Mouse (Mus musculus): ENCODE data around the gene Itgb2. TPM values are rescaled to one million over a fixed set of nuclear protein-coding genes. Genes with fewer than 3 reads are reported as not detected.

Itgb2 gene
- polyA plus RNA-seq, 1 experiment from 2014 or later = 1.3 TPM

DNA sequence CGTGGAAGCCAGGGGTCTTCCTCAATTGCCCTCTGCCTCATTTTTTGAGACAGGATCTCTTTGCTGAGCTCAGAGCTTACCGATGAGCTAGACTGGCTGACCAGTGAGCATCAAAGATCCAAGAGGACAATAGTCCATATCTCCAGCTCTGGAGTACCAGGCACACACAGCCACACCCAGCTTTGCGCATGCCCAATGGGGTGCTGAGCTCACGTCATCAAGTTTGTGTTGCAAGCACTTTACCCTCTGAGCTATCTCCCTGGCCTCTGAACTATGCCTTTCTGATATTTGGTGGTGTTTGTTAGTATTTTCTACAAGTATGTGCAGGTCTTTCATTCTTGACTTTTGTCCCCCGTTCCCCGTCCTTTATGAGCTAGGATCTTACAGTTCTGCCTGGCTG, 1.4 kb upstream of the Itgb2 start:
- peak; percentile 82 for DNase-seq (ENCODE audit: low spot score)

DNA sequence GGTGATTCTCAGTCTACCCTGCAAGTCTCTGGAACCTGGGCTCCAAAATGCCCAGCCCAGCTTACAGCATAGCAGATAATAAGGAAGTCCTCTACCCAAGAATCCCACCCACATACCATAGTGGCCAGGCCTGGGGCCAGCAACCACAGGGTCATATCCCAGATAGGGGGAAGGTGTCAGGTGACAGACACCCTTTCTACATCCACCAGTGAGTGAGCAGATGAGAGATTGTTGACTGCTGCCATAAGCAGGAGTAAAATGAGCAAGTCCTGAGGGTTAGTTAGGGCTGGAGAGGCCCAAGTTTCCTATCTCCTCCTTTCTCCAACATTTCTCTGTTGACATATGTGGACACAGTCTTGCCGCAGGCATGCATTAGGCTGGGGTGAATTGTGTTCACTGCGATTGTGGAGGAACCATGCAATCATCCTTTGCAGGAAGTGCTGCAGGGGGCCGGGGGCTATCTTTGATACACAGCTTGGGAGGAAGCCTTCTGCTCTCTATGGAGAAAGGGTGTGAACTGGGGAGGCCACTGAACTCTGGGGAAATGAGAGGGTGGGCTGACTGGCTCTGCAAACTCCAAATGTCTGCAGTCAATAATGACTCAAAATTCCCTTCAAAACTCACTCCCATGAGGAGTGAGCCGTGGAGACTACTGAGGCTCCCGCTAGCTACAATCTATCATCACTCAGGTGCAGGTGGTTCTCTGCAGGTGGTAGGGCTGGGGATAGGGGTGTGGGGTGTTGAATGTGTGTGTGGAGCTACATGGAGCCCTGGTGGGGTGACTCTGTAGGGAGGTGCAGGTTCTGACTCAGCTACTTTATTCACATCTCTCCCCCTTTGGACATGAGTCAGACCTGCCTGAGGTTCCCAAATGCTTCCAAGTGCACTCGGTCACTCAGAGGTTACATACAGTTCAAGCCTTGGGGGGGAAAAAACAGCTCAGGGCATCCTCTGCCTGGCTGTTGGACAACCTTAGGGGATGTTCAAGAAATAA, 1.3 kb downstream of the Itgb2 start:
- H3K36me3 ChIP-seq (ENCODE audit: control insufficient read depth, insufficient read depth, low read length) = no peaks in the 10 kb centered on the region
- TF ChIP-seq EP300 (optimal IDR thresholded peaks at IDR 0.05) = no peak
- H3K4me3 ChIP-seq (ENCODE audit: low read depth, low read length) = no peak overlapping the region
- ATAC-seq (ENCODE audit: low FRiP score, low TSS enrichment) (peak; percentile 82), DNase-seq (ENCODE audit: low spot score) (peak; percentile 32)
- H3K9me3 ChIP-seq (ENCODE audit: control insufficient read depth, low read length) = no peaks in the 10 kb centered on the region
- H3K27me3 ChIP-seq (ENCODE audit: control insufficient read depth, insufficient read depth, low read length) = no peaks in the 10 kb centered on the region
- H3K4me1 ChIP-seq (replicated peaks; ENCODE audit: control insufficient read depth, insufficient read depth) = no peaks in the 10 kb centered on the region
- H3K27ac ChIP-seq (replicated peaks) = peak overlapping the region; percentile 35; the same call in 1 of the 2 replicates
- H3K4me2 ChIP-seq (replicated peaks; ENCODE audit: low read depth) = no peak overlapping the region
- 53% methylated on average over 6 of the region's 6 CpGs for WGBS
- H3K9ac ChIP-seq (ENCODE audit: low read length) = no peak overlapping the region

More for the DNA sequence above, 1.4 kb upstream of the Itgb2 start:
- ATAC-seq (ENCODE audit: low FRiP score, low TSS enrichment) = peak; percentile 73
- Histone ChIP-seq H3K27ac (replicated peaks) (no peak overlapping the region), H3K27me3 (ENCODE audit: control insufficient read depth, insufficient read depth, low read length) (no peaks in the 10 kb centered on the region), H3K4me1 (replicated peaks; ENCODE audit: control insufficient read depth, insufficient read depth) (no peaks in the 10 kb centered on the region), H3K9me3 (ENCODE audit: control insufficient read depth, low read length) (no peaks in the 10 kb centered on the region), H3K36me3 (ENCODE audit: control insufficient read depth, insufficient read depth, low read length) (no peaks in the 10 kb centered on the region), H3K4me2 (replicated peaks; ENCODE audit: low read depth) (no peak overlapping the region), H3K4me3 (ENCODE audit: low read depth, low read length) (no peak overlapping the region), H3K9ac (ENCODE audit: low read length) (no peak overlapping the region)
- no peak for TF ChIP-seq EP300 (optimal IDR thresholded peaks at IDR 0.05)
- no peak for TF ChIP-seq CTCF (IDR thresholded peaks at IDR 0.05; ENCODE audit: low read depth)
- WGBS = 71% methylated on average over 6 of the region's 6 CpGs

DNA sequence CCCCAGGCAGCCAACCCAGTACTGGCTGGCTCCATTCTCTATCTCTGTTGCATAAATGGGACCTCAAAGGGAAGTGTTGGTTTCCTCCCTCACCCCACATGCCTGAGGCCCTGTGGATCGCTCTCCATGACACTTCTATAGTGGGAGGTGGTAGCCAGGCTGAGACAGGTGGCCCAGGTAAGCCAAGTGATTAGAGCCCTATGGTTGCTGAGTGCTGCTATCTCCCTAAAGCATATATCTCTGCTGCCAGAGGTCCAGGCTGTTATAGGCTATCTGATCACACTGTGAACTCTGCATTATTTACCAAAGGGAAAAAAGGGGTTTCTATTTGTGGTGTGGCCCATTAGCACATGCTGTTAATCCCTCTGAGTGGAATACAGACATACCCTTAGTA, 2.0 kb downstream of the Itgb2 start:
- 52% methylated on average over 1 of the region's 1 CpGs for WGBS
- DNase-seq (ENCODE audit: low spot score) = no peak
- TF ChIP-seq EP300 (optimal IDR thresholded peaks at IDR 0.05) (no peak), CTCF (IDR thresholded peaks at IDR 0.05; ENCODE audit: low read depth) (no peak)
- Histone ChIP-seq H3K9ac (ENCODE audit: low read length) (no peak overlapping the region), H3K27me3 (ENCODE audit: control insufficient read depth, insufficient read depth, low read length) (no peaks in the 10 kb centered on the region), H3K4me3 (ENCODE audit: low read depth, low read length) (no peak overlapping the region), H3K9me3 (ENCODE audit: control insufficient read depth, low read length) (no peaks in the 10 kb centered on the region), H3K4me1 (replicated peaks; ENCODE audit: control insufficient read depth, insufficient read depth) (no peaks in the 10 kb centered on the region), H3K27ac (replicated peaks) (no peak overlapping the region), H3K36me3 (ENCODE audit: control insufficient read depth, insufficient read depth, low read length) (no peaks in the 10 kb centered on the region), H3K4me2 (replicated peaks; ENCODE audit: low read depth) (no peak overlapping the region)
- peak; percentile 12; the same call in 1 of the 2 replicates for ATAC-seq (ENCODE audit: low FRiP score, low TSS enrichment)

DNA sequence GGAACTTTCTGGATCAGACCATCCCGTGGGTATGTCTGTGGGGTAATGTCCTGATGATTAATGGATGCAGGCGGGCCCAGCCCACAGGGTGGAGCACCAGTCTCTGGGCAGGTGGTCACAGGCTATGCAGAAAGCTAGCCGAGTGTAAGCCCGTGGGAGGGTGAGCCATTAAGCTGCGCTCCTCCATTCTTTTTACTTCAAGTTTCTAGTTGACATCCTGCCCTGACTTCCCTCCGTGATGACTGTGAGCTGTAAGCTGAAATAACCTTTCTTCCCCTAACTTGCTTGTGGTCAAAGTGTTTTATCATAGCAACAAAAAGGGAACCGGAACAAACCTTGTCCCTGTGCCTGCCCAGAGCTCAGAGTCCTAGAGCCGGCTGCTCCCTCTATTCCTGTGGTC, 6.7 kb downstream of the Itgb2 start:
- H3K4me3 ChIP-seq (ENCODE audit: low read depth, low read length) = no peak overlapping the region
- no peak overlapping the region for H3K9ac ChIP-seq (ENCODE audit: low read length)
- no peak overlapping the region for H3K4me2 ChIP-seq (replicated peaks; ENCODE audit: low read depth)
- no peaks in the 10 kb centered on the region for H3K4me1 ChIP-seq (replicated peaks; ENCODE audit: control insufficient read depth, insufficient read depth)
- H3K36me3 ChIP-seq (ENCODE audit: control insufficient read depth, insufficient read depth, low read length) = no peaks in the 10 kb centered on the region
- DNase-seq (ENCODE audit: low spot score) = no peak
- H3K27me3 ChIP-seq (ENCODE audit: control insufficient read depth, insufficient read depth, low read length) = no peaks in the 10 kb centered on the region
- 58% methylated on average over 8 of the region's 8 CpGs for WGBS
- no peaks in the 10 kb centered on the region for H3K9me3 ChIP-seq (ENCODE audit: control insufficient read depth, low read length)
- no peak overlapping the region for H3K27ac ChIP-seq (replicated peaks)
- no peak for TF ChIP-seq CTCF (IDR thresholded peaks at IDR 0.05; ENCODE audit: low read depth)
- no peak for TF ChIP-seq EP300 (optimal IDR thresholded peaks at IDR 0.05)
- no peak for ATAC-seq (ENCODE audit: low FRiP score, low TSS enrichment)

DNA sequence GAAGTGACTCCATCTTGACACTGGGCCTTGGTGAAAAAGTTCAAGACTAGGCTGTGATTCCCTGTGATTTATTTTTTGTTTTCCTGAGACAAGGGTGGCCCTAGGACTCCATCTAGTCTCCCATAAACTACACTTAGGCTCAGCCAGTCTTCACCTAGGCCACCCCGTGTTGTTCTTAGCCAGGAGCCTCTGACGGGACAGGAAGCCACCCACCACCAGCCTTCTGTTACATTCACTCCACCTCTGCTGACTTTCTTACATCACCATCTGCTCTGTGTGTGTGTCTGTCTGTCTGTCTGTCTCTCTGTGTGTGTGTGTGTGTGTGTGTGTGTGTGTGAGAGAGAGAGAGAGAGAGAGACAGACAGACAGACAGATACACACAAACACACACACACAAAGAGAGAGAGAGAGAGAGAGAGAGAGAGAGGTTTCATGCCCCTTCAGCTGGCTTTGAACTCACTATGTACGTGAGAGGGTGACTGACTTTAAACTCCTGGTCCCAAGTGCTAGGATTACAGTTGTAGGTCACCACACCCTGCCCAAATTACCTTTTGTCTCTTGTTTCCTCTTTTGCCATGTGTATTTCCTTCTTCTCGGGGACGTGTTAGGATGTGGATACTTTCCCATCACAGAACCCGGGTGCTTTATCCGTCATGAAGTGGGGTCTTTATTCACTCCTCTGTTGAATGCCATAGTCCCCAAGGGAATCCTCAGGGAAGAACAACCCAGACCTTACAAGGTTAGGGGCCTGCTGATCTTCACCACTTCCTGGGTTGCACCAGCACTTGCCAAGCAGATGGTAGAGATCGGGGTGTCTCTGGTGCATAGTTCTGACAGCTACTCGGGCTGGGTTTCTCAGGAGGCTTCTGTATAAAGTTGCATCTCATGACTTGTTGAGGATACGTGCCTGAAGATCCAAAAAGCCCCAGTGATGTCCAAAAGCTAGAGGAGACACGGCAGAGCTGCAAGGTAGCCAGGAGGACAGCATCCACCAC, 7.5 kb downstream of the Itgb2 start:
- no peak overlapping the region for H3K4me2 ChIP-seq (replicated peaks; ENCODE audit: low read depth)
- no peak for TF ChIP-seq EP300 (optimal IDR thresholded peaks at IDR 0.05)
- H3K27ac ChIP-seq (replicated peaks) = no peak overlapping the region
- H3K9ac ChIP-seq (ENCODE audit: low read length) = no peak overlapping the region
- no peaks in the 10 kb centered on the region for H3K36me3 ChIP-seq (ENCODE audit: control insufficient read depth, insufficient read depth, low read length)
- no peak for DNase-seq (ENCODE audit: low spot score)
- ATAC-seq (ENCODE audit: low FRiP score, low TSS enrichment) = no peak
- H3K4me1 ChIP-seq (replicated peaks; ENCODE audit: control insufficient read depth, insufficient read depth) = no peaks in the 10 kb centered on the region
- H3K4me3 ChIP-seq (ENCODE audit: low read depth, low read length) = no peak overlapping the region
- H3K27me3 ChIP-seq (ENCODE audit: control insufficient read depth, insufficient read depth, low read length) = no peaks in the 10 kb centered on the region
- WGBS = 77% methylated on average over 11 of the region's 11 CpGs
- H3K9me3 ChIP-seq (ENCODE audit: control insufficient read depth, low read length) = no peaks in the 10 kb centered on the region
